Mouse (Mus musculus): ENCODE results near the gene 1110008P14Rik.

DNA sequence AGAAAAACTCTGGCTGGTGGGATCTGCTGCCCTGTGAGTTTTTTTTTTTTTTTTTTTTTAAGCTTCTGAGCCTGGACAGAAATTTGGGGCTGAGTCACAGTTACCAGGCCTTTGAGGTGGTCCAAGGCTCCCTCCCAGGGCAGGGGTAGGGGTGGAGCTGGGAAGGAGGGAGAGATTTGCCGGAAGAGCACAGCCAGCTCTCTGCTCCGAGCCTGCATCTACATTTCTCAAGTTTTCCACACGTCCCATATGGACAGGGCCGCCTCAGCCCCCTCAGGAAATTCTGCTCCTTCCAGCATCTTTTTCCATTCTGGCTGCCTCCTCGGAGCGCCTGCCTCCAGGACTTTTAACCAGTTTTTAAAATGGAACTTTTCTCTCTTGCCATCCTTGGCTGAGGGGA is 52.2 kb downstream of the 1110008P14Rik start:
- TF ChIP-seq CTCF (IDR thresholded peaks at IDR 0.05; ENCODE audit: control insufficient read depth, insufficient read depth, insufficient read length) = no peak
- TF ChIP-seq USF1 (IDR thresholded peaks at IDR 0.05; ENCODE audit: low read depth) = no peak
- no peak for TF ChIP-seq MAX (IDR thresholded peaks at IDR 0.05)
- no peak for TF ChIP-seq CEBPB (IDR thresholded peaks at IDR 0.05; ENCODE audit: low read depth)
- TF ChIP-seq MYOD1 (IDR thresholded peaks at IDR 0.05; ENCODE audit: control insufficient read depth, insufficient read length, low read depth) = no peak
